Mouse (Mus musculus): ENCODE data around the gene Thnsl2. TPM values are rescaled to one million over a fixed set of nuclear protein-coding genes. Genes with fewer than 3 reads are reported as not detected.

Gene Thnsl2
- total RNA-seq (2015) (0.68 TPM in 1 of 2 replicates, not detected in the other), total RNA-seq (2017) (0.08 TPM in 1 of 2 replicates, not detected in the other)

DNA sequence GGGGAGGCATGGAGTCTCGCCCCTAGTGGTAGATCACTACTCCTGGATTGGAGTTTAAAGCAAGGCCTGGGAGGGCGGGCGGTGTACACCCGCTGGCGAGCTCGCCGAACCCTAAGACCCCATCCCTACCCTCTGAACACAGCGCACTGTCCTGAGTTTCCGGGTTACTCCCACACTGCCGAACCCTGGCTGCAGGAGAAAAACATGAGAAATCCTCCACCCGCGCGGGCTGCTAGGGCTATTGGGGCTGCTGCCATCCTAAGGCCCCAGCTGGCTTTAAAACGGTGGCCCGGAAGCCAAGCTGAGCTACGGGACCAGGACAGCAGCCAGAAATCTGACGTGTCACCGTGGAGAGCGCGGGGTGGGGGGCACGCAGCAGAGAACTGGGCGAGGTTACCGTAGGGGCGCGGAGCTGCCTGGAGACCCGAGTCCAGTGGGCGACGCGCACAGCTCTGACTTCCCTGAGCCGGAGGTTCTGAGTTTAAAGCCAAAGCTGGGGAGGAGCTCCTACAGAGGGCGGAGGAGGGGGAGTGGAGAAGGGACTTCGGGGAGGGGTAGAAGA is at the start of gene Thnsl2:
Gene Thnsl2, minus strand, starts transcription at position 546 of the 562 bp plus-strand sequence.
- peak; percentile 84 for ATAC-seq (ENCODE audit: poor library complexity, severe bottlenecking)

DNA sequence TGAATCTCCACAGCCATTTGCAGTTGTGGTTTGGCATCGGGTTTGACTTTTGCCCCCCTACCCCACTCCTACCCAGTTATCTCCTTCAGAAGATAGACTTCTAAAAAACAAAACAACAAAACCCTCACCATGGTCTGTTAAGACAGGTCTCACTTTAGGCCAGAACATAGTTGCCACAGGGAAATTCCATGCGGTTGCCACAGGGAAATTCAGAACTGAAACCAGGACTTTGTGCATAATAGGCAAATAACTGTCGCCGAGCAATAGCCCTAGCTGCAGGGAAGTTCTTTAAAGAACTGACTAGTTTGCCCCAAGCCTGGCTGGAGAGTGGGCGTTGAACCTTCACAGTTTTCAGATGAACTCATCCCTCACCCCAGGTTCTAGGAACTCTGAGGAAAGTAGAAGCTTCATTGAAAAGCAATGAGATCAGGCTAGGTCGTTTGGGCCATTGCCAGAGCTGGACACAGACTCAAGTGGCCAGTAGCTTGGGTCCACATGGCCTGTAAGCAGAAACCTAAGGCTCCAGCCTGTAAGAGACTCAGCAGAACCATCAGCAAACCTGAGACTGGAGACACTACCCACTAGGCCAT is 49.0 kb upstream of the Thnsl2 start:
- ATAC-seq (ENCODE audit: poor library complexity, severe bottlenecking) = no peak

DNA sequence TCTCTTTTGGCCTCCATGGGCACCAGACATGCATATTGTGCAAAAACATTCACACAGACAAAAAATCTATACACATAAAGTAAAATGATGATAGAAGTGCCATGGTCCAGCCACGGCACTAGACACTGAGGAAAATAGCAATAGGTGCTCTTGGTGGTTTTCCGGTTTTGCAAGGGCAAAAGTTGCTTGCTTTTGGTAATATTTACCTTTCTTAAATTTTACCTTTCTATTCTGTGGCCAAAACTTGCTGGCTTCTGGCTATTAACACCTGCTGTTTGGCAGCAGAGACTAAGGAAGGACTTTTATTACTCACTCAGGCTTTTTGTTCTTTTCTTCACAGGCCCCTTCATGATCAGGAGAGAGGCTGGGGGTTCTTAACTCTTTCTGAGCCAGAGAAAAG is 46.3 kb upstream of the Thnsl2 start:
- ATAC-seq (ENCODE audit: poor library complexity, severe bottlenecking) = no peak

DNA sequence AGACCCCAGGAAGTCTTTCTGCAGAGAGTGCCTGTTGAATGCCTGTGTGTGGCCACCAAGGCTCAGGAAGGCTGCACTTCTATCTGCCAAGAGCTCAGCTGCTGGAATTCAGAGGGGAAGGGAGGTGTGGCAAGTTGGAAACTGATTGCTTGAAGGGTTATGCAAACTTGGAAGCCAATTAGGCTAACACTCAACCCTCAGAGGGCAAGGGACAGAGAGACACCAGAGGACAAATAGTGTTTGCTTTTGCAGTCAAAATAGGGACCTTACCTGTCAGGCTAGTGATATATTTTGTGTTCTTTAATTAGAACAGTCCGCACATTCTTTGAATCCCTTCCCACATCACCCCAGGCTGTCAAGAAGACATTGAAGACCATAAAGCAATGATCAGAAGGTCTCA is 45.3 kb upstream of the Thnsl2 start:
- no peak for ATAC-seq (ENCODE audit: poor library complexity, severe bottlenecking)

DNA sequence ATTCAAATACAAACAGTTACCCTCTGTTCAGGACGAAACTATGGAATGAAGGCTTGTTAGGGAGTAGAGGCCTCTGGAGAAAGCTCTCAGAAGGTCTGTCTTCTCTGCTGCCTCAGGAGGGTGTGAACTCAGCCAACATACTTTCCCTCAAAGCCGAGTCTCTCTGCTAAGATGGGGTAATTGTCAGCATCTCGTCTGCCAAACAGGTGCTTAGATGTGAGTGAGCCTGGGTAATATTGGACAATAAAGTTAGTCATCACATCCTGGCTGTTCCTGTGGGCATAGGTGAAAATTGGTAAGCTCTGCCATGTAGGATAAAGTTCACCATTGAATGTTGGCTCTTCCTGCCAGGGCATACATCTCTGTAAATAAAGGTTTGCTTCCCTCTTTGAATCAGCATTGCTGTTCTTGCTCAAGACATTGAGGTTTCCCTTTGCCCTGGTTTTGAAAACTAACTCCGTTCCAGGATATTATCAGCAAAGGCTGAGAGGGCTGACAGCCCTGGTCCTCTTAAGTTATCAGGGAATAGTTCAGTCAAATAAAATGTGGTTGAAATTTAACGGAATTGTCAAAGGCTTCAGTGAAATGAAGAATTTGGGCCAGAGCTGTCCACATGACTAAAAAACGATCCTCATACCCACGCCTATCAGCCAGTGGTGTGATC is 40.8 kb upstream of the Thnsl2 start:
- ATAC-seq (ENCODE audit: poor library complexity, severe bottlenecking) = no peak

DNA sequence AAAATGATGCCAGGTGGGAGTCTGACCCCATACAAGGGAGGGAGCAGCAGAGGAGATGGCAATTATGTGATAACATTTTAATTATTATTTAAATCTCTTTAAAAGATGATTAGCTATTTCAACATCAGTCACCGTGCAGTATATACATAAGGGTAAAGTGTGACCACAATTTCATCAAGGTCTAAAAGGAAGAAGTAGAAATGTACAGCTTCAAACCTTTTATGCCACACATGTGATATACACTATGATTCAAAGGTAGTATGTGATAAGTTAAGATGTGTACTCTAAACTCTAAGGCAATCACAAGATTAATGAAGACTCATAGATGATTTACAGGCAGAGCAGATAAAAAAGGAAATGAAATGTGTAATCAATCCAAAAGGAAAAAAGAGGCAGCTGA is 36.4 kb upstream of the Thnsl2 start:
- no peak for ATAC-seq (ENCODE audit: poor library complexity, severe bottlenecking)

DNA sequence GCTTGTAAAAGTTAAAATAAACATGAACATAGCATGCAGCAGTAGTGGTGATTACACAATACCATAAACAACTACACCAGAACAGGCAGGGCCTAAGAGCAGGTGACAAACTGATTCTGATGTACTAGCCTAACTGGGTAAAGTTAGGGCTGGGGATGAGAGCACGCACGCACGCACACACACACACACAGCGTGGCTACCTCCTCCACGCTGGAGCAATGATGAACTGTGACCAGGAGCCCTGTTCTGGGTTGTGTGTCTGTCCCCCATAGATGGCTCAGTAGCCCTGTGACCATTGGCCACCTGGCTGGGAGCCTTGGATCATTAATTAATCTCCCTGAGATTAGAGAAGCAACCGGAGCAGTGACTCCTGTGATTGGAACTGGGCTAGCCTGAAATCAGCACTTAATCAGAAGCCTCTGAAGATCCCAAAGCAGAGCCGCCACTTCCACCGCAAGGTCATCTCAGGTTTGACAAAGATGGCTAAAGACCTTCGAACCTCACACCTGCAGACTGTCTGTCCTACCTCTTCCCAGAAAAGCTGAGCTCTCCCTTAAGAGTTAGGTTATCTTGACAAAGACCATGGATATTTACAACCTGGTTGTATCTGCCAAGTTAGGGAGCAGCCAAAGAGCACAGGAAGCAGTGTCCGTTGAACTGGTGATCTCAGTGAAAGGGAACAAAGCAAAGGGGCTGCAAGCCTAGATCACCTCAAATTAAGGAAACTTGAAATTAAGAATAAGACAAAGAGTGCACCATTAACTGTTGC is 28.8 kb upstream of the Thnsl2 start:
- ATAC-seq (ENCODE audit: poor library complexity, severe bottlenecking) = no peak

DNA sequence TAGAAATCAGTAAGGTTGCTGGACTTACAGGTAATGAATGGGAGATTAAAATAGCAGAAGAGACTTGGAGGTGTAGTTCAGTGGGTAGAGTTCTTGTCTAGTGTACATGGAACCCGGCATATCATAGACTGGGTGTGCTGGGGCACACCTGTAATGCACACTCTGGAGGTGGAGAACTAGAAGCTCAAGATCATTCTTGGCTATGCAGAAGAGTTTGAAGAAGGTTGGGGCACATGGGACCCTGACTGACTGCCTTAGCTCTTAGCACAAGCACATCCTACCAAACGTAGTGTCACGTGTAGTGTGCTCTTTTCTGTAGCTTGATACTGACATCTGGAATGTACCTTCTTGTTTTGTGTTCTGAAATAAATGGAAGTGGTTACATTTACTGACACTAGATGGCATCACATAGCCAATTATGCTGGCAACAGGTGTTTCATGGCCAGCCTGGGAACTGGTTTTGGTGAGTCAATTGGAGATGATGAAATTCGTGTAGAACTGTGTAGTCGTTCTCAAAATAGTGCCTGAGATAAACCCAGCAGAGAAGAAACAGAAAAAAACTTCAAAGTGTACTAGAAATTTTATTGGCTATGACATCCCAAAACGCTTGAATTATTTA is 22.4 kb upstream of the Thnsl2 start:
- no peak for ATAC-seq (ENCODE audit: poor library complexity, severe bottlenecking)

DNA sequence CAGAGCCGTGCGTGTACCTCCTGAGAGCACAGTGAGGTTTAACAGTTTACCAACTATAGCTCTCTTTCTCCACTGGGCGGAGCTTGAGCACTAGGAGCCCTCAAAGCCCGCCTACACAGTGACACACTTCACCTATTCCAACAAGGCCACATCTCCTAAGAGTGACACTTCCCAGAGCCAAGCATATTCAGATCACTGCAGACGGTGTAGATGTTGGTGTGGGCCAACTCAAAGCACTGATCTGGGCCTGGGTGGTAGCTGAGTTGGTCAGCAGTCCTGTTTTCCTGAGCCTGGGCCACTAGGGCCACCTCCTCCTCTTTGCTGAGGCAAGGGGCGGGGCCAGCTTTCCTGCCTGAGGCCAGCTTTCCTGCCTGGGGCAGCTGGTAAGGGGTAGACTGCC is 20.2 kb upstream of the Thnsl2 start:
- ATAC-seq (ENCODE audit: poor library complexity, severe bottlenecking) = no peak

DNA sequence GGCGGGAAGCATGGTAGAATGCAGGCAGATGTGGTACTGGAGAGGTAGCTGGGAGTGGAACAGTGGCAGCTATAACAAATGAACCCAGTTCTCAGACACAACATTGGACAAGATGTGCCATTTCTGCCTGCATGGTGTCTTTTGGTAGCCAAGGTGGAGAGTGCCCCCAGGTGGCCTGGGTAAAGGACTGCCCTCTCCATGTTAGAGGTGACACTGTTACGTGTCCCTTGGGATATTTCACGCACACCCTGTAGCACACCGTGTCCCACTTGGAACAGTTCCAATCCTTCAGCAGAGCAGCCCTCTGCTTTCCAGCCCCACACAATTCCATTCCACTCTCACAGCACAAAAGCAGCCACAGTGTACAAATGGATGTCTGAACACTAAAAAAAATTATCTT is 18.0 kb upstream of the Thnsl2 start:
- no peak for ATAC-seq (ENCODE audit: poor library complexity, severe bottlenecking)

DNA sequence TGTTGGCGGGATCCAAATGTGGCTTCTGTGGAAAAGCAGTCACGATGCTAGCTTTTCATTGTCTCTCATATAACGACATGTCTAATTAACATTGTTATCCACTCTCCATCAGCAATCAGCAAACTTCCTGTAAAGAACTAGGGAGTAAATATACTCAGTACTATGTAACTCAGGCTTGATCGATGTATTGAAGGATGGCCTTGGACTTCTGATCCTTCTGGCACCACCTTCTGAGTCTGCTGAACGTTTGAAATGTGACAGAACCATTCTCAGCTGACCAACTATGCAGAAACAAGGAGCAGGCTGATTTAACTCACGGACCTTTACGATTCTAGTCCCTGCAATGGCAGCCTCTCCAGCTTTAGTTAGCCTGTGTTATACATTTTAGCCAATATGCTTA is 17.1 kb upstream of the Thnsl2 start:
- no peak for ATAC-seq (ENCODE audit: poor library complexity, severe bottlenecking)

DNA sequence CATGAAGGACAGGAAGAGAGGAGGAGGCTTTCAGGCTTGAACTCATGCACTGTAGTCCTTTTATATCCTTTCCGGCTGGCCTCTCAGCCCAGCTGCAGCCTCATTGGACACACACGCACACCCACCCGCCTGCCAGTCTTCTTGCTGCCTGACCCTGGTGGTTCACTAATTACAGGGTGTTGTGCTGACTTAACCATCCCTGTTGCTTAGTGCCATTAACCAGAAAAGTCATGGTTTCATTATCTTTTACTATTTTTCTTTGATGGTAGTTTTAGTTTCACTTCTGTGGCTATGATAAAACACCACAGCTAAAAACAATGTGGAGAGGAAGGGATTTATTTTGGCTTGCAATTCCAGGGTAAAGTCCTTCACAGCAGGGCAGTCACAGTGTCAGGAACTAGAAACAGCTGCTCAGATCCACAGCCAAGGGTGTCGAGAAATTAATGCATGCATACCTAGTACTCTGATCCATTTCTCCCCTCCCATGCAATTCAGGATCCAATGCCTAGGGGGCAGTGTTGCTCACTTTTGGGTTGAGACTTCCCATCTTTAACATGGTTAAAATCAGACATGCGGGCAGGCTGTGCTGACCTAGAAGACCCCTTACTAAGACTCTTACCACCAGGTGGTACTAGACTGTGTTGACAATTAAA is 12.6 kb upstream of the Thnsl2 start:
- no peak for ATAC-seq (ENCODE audit: poor library complexity, severe bottlenecking)

DNA sequence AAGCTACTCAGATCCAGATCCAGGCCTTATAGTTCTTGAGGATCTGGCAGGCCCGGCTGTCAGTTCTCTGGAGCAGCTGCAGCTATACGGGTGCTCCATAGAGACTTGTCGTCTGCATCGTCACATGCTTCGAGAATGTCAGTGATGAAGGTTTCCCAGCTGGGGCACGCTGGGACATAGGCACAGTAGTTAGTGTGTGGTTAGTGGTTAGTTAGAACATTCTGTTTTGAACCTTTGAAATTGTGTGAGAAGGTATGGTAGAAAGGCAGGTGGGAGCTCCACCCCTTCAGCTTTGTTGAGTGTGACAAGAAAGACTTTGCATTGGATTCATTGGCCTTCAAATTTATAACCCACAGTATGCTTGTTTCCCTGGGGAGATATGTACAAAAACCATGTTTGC is 10.6 kb upstream of the Thnsl2 start:
- ATAC-seq (ENCODE audit: poor library complexity, severe bottlenecking) = no peak

DNA sequence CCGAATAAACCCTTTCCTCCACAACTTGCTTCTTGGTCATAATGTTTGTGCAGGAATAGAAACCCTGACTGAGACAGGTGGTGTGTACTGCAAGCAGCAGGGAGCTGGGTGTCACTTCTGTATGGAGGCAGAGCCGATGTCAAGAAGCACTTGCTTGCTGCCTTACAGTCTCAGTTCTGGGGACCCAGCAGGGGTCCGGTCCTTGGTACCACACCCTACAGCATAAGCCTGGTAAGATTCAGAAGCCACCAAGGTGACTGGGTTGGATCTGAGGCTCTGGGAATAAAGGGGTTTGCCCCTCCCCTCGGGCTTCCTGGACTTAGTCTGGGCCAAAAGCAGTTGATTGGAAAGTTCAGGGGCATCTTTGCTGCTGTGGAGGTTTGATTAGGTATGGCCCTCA is 9.2 kb upstream of the Thnsl2 start:
- ATAC-seq (ENCODE audit: poor library complexity, severe bottlenecking) = no peak

DNA sequence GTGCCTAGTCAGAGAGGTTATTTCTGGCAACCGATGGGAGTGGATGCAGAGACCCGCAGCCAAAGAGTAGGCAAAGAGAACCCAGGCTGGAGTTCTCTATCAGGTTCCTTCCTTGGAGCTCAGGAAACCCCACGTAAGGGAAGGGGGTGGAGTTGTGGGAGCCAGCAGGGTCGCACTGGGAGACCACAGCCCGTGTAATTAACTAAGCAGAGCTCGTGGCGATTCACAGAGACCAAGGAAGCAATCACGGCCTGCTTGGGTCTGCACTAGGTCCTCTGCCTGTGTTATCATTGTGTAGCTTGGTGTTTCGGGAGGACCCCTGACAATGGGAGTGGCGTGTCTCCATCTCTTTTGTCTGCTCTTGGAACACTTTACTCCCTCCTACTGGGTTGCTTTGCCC is 6.9 kb upstream of the Thnsl2 start:
- no peak for ATAC-seq (ENCODE audit: poor library complexity, severe bottlenecking)

DNA sequence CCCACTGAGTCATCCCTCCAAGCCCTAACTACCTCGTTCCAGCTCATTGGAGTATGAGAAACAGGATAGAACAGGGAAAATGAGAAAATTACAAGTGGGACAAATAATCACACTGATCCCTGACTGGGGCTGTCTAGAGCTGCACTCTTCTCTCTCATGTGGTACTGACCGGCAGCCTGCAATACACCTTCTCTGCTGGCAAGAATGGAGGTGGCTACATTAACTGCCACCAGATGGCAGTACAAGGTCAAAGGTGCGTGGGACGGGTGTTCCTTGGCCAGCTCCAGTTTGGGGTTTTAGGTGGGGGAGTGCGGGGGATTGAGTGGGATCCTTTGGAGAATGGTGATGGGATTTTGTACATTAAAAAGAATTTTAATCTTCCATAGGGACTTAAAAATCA is 5.3 kb upstream of the Thnsl2 start:
- ATAC-seq (ENCODE audit: poor library complexity, severe bottlenecking) = peak; percentile 70

DNA sequence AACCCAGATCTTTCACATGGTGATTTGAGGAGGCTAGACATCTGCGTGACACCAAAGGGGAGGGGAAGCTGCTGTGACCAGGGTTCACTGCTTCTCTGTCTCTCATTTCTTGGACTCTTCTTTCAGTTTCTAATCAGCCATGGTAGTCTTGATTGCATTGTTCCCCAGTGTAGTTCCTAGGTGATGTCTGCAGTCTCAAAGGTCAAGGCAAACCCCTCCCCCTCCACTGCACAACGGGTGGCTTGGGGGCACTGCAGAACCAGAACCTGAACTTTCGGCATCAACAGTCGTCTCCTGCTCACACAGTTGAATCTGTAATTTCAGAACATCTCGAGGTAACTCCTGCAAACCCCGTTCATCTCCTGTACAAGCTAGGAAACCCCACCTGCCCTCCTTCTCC is 4.1 kb upstream of the Thnsl2 start:
- no peak for ATAC-seq (ENCODE audit: poor library complexity, severe bottlenecking)

DNA sequence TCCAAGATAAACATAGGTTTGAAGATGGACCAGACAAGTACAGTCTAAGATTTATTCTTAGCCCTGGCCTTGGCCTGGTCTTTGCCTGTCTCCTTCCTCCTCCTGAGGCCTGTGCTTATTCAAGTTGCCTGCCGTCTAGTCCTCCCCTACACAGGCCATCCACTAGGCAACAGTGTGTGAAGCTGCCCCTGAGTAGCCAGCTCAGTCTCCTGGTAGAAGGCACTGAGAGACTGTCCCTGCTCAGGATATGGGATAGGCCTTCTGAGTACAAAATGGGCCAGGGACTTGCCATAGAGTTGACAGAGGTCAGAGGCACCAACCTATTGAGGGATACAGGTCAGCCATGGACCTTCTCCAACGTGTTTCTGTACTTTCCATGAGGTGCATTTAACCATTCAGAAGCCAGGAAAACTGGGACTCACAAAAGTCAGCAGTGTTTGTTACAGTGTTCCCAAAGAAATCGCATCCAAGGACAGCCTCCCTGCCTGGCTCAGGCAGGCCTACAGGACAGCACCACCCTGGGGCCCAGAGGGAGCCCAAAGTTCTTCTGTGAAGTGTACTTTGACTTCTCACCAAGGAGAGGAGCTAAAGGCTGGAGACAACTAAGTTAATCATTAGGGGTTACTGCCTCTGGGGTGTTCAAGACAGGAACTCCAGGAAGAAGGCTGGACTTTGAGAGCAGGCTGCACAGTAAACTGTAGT is 1.2 kb upstream of the Thnsl2 start:
- no peak for ATAC-seq (ENCODE audit: poor library complexity, severe bottlenecking)

DNA sequence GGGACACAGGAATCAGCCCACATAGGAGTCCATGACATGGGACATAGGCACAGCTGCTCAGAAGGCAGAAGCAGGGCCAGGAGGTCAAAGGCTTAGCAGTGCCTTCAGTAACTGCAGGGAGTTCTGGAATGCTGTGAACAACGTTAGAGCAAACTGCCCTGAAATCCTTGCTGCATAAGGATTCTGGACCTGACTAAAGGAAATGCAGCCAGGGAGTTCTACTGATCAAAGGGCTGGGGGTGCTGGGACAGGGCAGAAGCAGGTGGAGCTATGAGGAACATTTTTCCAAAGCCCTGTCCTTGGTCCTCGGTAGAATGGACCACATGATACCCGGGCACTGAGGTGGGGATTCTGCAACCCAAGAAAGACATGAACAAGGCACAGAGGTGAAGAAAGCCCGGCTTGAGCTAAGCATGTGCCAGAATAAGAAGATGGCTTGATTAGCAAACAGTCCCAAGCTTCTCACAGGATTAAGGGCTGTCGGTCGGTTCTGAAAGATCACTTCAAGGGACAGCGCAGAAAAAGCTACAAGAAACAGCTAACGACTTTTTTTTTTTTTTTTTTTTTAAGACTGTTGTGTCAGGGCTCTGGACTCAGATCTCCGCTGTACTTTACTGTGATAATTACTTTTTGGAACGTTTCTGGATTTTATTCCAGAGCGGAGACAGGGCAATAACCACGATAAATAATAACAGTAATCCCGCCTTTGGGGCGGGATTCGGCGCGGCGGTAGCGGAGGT is 915 bp downstream of the Thnsl2 start:
- no peak for ATAC-seq (ENCODE audit: poor library complexity, severe bottlenecking)

DNA sequence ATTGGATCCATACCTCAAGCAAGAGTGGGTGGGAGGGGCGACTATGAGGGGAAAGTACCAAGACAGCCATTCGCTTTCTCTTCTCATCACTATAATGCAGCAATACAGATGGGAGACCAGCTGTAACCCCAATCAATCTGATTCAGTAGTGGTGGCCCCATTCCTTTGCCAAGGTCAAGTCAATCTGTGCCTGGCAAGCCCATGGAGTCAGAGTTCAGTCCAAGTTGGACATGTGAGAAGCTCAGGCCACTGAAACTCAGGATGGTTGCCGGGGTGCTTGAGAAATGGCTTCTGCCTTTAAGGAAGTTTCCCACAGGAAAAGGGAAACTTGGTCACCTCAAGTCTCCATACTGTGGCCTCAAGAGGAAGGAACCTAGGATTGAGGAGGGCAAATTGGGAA is 9.2 kb downstream of the Thnsl2 start:
- ATAC-seq (ENCODE audit: poor library complexity, severe bottlenecking) = no peak

Measured in megakaryocyte, adult 5-6 weeks (primary cell).